Mouse (Mus musculus) C3H10T1/2 (cell line): Measurements from ENCODE around the gene Gm9780. TPM values are rescaled to one million over a fixed set of nuclear protein-coding genes. Genes with fewer than 3 reads are reported as not detected.

ENCODE experiments used
- polyA plus RNA-seq, 2 experiments: library from polyadenylated mRNA; unstranded; fragments of >200 nt; fragmentation: generic; extraction: Trizol; gene quantifications; one replicate each; pipeline ENCODE4 v1.2.1; 2012; ENCODE audit warnings: missing spikeins in 2 of 2

Gene Gm9780
- 1 to 10 TPM in 1 of 2 experiments, under 1 TPM in 1; 0.20 to 4.1 TPM for polyA plus RNA-seq

GRCm38 (mm10) chr14:26042611-26043010, at the start of gene Gm9780:
Gene Gm9780, minus strand, starts transcription at chr14:26042711.

GRCm38 (mm10) chr14:26081997-26082396, 39.5 kb upstream of the Gm9780 start, which contains the start of gene Cphx3:
Gene Cphx3, plus strand, starts transcription at chr14:26082297.

GRCm38 (mm10) chr14:26081216-26081615, 38.7 kb upstream of the Gm9780 start, which contains the start of gene Cphx2:
Gene Cphx2, plus strand, starts transcription at chr14:26081516.

DNA sequence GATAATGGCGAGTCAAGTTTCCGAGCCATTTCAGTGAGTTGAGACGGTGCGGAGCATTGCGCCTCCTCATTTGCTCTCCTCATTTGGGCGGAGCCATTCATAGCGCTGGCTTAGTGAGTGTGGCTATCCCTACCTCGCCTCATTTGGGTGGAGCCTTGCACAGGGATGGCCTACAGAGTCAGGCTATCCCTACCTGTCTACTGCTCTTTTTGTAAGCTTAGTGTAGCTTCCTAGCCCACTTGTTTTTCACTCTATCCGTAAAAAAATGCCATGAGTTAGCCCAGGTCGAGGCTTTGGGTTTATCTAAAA, 24.8 kb upstream of the Gm9780 start, which contains the start of gene Tmem254c:
TSS of gene Tmem254c (minus strand) at position 31 of the 309 bp plus-strand sequence.

DNA sequence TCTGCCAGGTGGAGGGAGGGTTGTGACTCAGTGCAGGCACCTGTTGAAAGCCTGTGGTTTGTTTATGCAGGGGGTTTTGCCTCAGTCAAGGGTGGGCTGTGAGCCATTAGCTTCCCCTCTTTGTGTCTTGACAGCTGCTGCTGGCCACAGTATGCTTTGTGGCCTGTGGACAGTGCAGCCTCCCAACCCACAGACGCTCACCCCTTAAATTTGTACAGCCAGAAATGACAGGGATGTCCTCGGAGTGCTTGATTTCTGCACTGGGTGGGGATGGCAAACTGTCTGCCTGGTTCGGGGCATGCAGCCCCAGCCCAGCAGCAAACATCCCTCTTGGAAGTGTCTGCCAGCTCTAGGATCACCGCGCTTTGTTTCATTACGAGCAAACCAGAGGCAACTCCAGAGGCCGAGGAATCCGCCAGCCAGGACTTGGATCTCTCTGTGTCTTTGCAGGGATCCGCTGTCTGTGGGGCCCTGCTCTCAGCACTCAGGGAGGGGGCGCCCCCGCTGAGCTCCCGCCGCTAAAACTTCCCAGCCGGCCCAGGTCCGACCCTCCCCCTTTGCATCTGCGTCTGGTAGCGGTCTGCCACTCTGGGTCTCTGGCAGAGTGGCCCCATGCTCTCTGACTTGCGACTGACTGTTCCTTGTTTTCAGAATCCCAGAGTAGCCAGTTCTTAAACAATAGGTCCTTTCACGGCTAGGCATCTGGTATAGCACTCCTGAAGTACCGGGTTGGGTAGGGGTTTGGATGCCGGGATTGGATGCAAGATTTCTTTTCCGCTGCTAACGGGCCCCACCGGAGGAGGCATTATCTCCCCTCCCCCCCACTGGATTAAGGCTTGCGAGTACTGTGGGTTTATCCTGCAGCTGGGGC, 63.9 kb downstream of the Gm9780 start, which contains the start of gene Duxbl1:
TSS of gene Duxbl1 (plus strand) at position 207 of the 871 bp plus-strand sequence.

Other genes with a start within 250 kb of the Gm9780 start
- gene Anxa11, start 200.6 kb downstream of the Gm9780 start, polyA plus RNA-seq, result 10 to 100 TPM; 25.6 to 35.8 TPM
- under 1 TPM; 0.08 to 0.25 TPM for gene Plac9a, start 139.6 kb downstream of the Gm9780 start, polyA plus RNA-seq
- gene Tmem254a, start 115.0 kb downstream of the Gm9780 start, polyA plus RNA-seq, result 1 to 10 TPM in 1 of 2 experiments, under 1 TPM in 1; 0.69 to 1.0 TPM
- gene Cphx1, start 104.4 kb downstream of the Gm9780 start, polyA plus RNA-seq, result not detected
- not detected for gene Duxbl1, start 64.1 kb downstream of the Gm9780 start, polyA plus RNA-seq
- gene Tmem254c, start 24.6 kb upstream of the Gm9780 start, polyA plus RNA-seq, result 1 to 10 TPM; 4.9 to 5.2 TPM
- gene Cphx2, start 38.8 kb upstream of the Gm9780 start, polyA plus RNA-seq, result not detected
- not detected for gene Cphx3, start 39.6 kb upstream of the Gm9780 start, polyA plus RNA-seq
- gene Duxbl2, start 75.6 kb upstream of the Gm9780 start, polyA plus RNA-seq, result not detected
- 1 to 10 TPM; 1.2 to 5.0 TPM for gene Plac9b, start 139.8 kb upstream of the Gm9780 start, polyA plus RNA-seq
- 10 to 100 TPM in 1 of 2 experiments, 1 to 10 TPM in 1; 9.1 to 12.7 TPM for gene Tmem254b, start 164.3 kb upstream of the Gm9780 start, polyA plus RNA-seq
- gene Duxbl3, start 215.3 kb upstream of the Gm9780 start, polyA plus RNA-seq, result not detected